11 mouse cellular contexts compared by ENCODE assay signal in genomic region chr8:105446127-105446552, GRCm38 (mm10). TPM values are rescaled to one million over a fixed set of nuclear protein-coding genes. Genes with fewer than 3 reads are reported as not detected.
A peak's percentile ranks its signal among the peaks of the same experiment; 100 is the strongest.
DNase-seq lines count a peak whose midpoint lies in the region; ATAC-seq lines count a peak whose summit lies in the region.
"Had no signal": no experiment of that assay in that cellular context is flagged by ENCODE, and none has a peak within 500 bp of the region (broad histone marks: within the 10 kb centered on the region; RNA-seq: fewer than 3 reads in every experiment).

No protein-coding gene starts in this region.

- H3K4me1 ChIP-seq in embryonic facial prominence, embryonic 10.5 days: peaks cover 14% of the 10 kb centered on the region
- H3K4me1 ChIP-seq in hindbrain, embryonic 14.5 days (replicated peaks; ENCODE audit: control insufficient read depth, insufficient read depth, low read length): peaks cover 12% of the 10 kb centered on the region
- peaks cover 6% of the 10 kb centered on the region; the same call in 1 of the 2 replicates for H3K4me1 ChIP-seq in neural tube, embryonic 11.5 days (ENCODE audit: control insufficient read depth, insufficient read depth, low read length)

- H3K9me3 ChIP-seq in embryonic facial prominence, embryonic 10.5 days: no peaks in the 10 kb centered on the region
- no peaks in the 10 kb centered on the region for H3K9me3 ChIP-seq in hindbrain, embryonic 14.5 days (ENCODE audit: control insufficient read depth, low read length)
- no peaks in the 10 kb centered on the region for H3K9me3 ChIP-seq in neural tube, embryonic 11.5 days (ENCODE audit: control insufficient read depth, low read length)
- H3K9me3 ChIP-seq: G1E had no signal

- ATAC-seq in hindbrain, embryonic 14.5 days (ENCODE audit: low FRiP score): 0 out of 2 replicates have a peak, but pooled peaks have one; percentile 62
- peak; percentile 74 for ATAC-seq in neural tube, embryonic 11.5 days (ENCODE audit: insufficient read depth, low FRiP score, low TSS enrichment)

- no peaks in the 10 kb centered on the region for H3K36me3 ChIP-seq in embryonic facial prominence, embryonic 10.5 days (replicated peaks)
- no peaks in the 10 kb centered on the region for H3K36me3 ChIP-seq in hindbrain, embryonic 14.5 days (replicated peaks; ENCODE audit: control insufficient read depth, insufficient read depth)
- no peaks in the 10 kb centered on the region for H3K36me3 ChIP-seq in neural tube, embryonic 11.5 days (ENCODE audit: control insufficient read depth, insufficient read depth, low read length)
- H3K36me3 ChIP-seq: G1E had no signal

- no peak overlapping the region for H3K4me3 ChIP-seq in embryonic facial prominence, embryonic 10.5 days
- no peak overlapping the region for H3K4me3 ChIP-seq in hindbrain, embryonic 14.5 days (replicated peaks; ENCODE audit: low read length)
- no peak overlapping the region for H3K4me3 ChIP-seq in neural tube, embryonic 11.5 days (ENCODE audit: low read depth, low read length)

- peak; percentile 12 for DNase-seq in kidney, adult 9 months
- no peak for DNase-seq in kidney, adult 11 months
- peak; percentile 43 for DNase-seq in embryonic facial prominence, embryonic 10.5 days (ENCODE audit: low spot score)
- peak; percentile 58 for DNase-seq in hindbrain, embryonic 14.5 days (ENCODE audit: low spot score)
- peak; percentile 69 for DNase-seq in neural tube, embryonic 11.5 days (ENCODE audit: low spot score)
- no peak for DNase-seq in thymus, postnatal 14 days
- no peak for DNase-seq in T-cell, adult 2 months (ENCODE audit: low spot score)
- DNase-seq in adrenal gland, postnatal 36 days: no peak
- DNase-seq: cerebellum, adult 9-11 months had no signal

- no peak overlapping the region for H3K9ac ChIP-seq in hindbrain, embryonic 14.5 days
- no peak overlapping the region for H3K9ac ChIP-seq in neural tube, embryonic 11.5 days (ENCODE audit: low read length)

- H3K27ac ChIP-seq in embryonic facial prominence, embryonic 10.5 days (replicated peaks): peak overlapping the region; percentile 62
- H3K27ac ChIP-seq in hindbrain, embryonic 14.5 days: peak overlapping the region; percentile 73
- peak overlapping the region; percentile 83 for H3K27ac ChIP-seq in neural tube, embryonic 11.5 days (ENCODE audit: low read depth, low read length)

- WGBS in embryonic facial prominence, embryonic 10.5 days: 21% methylated on average over 4 of the region's 4 CpGs
- 7% methylated on average over 4 of the region's 4 CpGs for WGBS in hindbrain, embryonic 14.5 days
- 15% methylated on average over 4 of the region's 4 CpGs for WGBS in neural tube, embryonic 11.5 days

- peak overlapping the region; percentile 18 for H3K4me2 ChIP-seq in hindbrain, embryonic 14.5 days (replicated peaks)
- peak overlapping the region; percentile 21 for H3K4me2 ChIP-seq in neural tube, embryonic 11.5 days (ENCODE audit: low read depth)

- peaks cover 5% of the 10 kb centered on the region; the same call in 1 of the 2 replicates for H3K27me3 ChIP-seq in embryonic facial prominence, embryonic 10.5 days (replicated peaks; ENCODE audit: low read depth, poor library complexity, severe bottlenecking)
- no peaks in the 10 kb centered on the region for H3K27me3 ChIP-seq in hindbrain, embryonic 14.5 days (ENCODE audit: control insufficient read depth, insufficient read depth, low read length)
- no peaks in the 10 kb centered on the region for H3K27me3 ChIP-seq in neural tube, embryonic 11.5 days (ENCODE audit: control insufficient read depth, insufficient read depth, low read length)

RNA-seq across cellular contexts. Expression of gene Tppp3, which starts 25.2 kb away (rescaled TPM):
- polyA plus RNA-seq in embryonic facial prominence, embryonic 10.5 days (2016; fragmentation: Nextera tagmentation; extraction: Ambion mirVana): 35.7 and 48.8 TPM in 2 replicates
- polyA plus RNA-seq in hindbrain, embryonic 14.5 days (2014; fragmentation: Nextera tagmentation; extraction: Ambion mirVana): 204 and 207 TPM in 2 replicates
- polyA plus RNA-seq in neural tube, embryonic 11.5 days (2014; fragmentation: Nextera tagmentation; extraction: Ambion mirVana): 218 and 229 TPM in 2 replicates
- 10 to 100 TPM; 23.6 to 36.2 TPM for total RNA-seq in adrenal gland, postnatal 36 days (2021)
- total RNA-seq: G1E had no signal
- polyA plus RNA-seq: G1E had no signal

RNA-seq across cellular contexts. Expression of gene Lrrc36, which starts 32.8 kb away (rescaled TPM):
- 0.29 and 0.67 TPM in 2 replicates for polyA plus RNA-seq in embryonic facial prominence, embryonic 10.5 days (2016; fragmentation: Nextera tagmentation; extraction: Ambion mirVana)
- polyA plus RNA-seq in hindbrain, embryonic 14.5 days (2014; fragmentation: Nextera tagmentation; extraction: Ambion mirVana): 0.44 and 0.78 TPM in 2 replicates
- 0.92 and 1.6 TPM in 2 replicates for polyA plus RNA-seq in neural tube, embryonic 11.5 days (2014; fragmentation: Nextera tagmentation; extraction: Ambion mirVana)
- 1 to 10 TPM; 2.4 to 2.8 TPM for total RNA-seq in adrenal gland, postnatal 36 days (2021)
- total RNA-seq: G1E had no signal
- polyA plus RNA-seq: G1E had no signal

RNA-seq across cellular contexts. Expression of gene Kctd19, which starts 32.8 kb away (rescaled TPM):
- polyA plus RNA-seq in embryonic facial prominence, embryonic 10.5 days (2016; fragmentation: Nextera tagmentation; extraction: Ambion mirVana): 0.08 and 0.16 TPM in 2 replicates
- 0.10 TPM in 1 of 2 replicates, not detected in the other for polyA plus RNA-seq in hindbrain, embryonic 14.5 days (2014; fragmentation: Nextera tagmentation; extraction: Ambion mirVana)
- not detected in 2 replicates for polyA plus RNA-seq in neural tube, embryonic 11.5 days (2014; fragmentation: Nextera tagmentation; extraction: Ambion mirVana)
- total RNA-seq in adrenal gland, postnatal 36 days (2021): not detected
- total RNA-seq: G1E had no signal
- polyA plus RNA-seq: G1E; intestine, embryonic 14.5 days had no signal

RNA-seq across cellular contexts. Expression of gene Zdhhc1, which starts 50.6 kb away (rescaled TPM):
- polyA plus RNA-seq in embryonic facial prominence, embryonic 10.5 days (2016; fragmentation: Nextera tagmentation; extraction: Ambion mirVana): 19.2 and 20.5 TPM in 2 replicates
- polyA plus RNA-seq in hindbrain, embryonic 14.5 days (2014; fragmentation: Nextera tagmentation; extraction: Ambion mirVana): 32.7 and 33.1 TPM in 2 replicates
- polyA plus RNA-seq in neural tube, embryonic 11.5 days (2014; fragmentation: Nextera tagmentation; extraction: Ambion mirVana): 18.5 and 18.9 TPM in 2 replicates
- total RNA-seq in adrenal gland, postnatal 36 days (2021): 10 to 100 TPM; 16.0 to 17.7 TPM

Comparison
In these comparisons a context has a peak if more than half of its experiments do, and no peak if none do; other contexts are left out.
1. DNase-seq: peak in kidney, adult 9 months (single experiment), embryonic facial prominence, embryonic 10.5 days (single experiment), hindbrain, embryonic 14.5 days (single experiment) and neural tube, embryonic 11.5 days (single experiment); none in kidney, adult 11 months (single experiment), thymus, postnatal 14 days (single experiment), T-cell, adult 2 months (single experiment) and adrenal gland, postnatal 36 days (0 of 2).
2. Peak in every context shown above with its lines, with median percentiles within 50 percentile points of each other: H3K27ac ChIP-seq.